In the genomic region with DNA sequence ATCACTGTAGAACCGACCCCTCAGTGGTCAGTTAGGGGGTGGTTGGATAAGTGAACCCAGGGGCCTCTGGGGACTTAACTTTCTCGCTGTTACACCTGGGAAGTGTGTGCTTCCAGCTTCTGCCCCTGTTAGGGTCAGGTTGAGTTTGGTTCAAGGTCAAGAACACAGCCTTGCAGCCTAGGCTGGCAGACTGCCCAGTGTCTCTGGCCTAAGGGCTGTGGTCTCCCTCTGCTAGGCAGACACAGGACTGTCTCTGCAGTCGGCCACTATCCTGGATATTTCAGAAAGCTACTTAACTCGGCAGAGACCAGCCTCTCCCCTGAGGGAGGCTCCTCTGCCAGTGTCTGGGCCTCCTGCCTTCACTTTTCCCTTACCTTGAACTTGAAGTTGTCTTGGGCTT, we compare ENCODE assay signal across 8 mouse cellular contexts. TPM values are rescaled to one million over a fixed set of nuclear protein-coding genes. Genes with fewer than 3 reads are reported as not detected.
DNase-seq lines count a peak whose midpoint lies in the region; ATAC-seq and TF ChIP-seq lines count a peak whose summit lies in the region.

No protein-coding gene starts in this region.

- H3K4me1 ChIP-seq in E14TG2a.4 (replicated peaks; ENCODE audit: low read depth, low read length) = peaks cover 69% of the 10 kb centered on the region
- peaks cover 71% of the 10 kb centered on the region for H3K4me1 ChIP-seq in hindbrain, embryonic 10.5 days (replicated peaks)
- H3K4me1 ChIP-seq in liver, embryonic 15.5 days (replicated peaks) = peaks cover 84% of the 10 kb centered on the region

- intact Hi-C loops in gastrocnemius, adult 2 months (cut with DNase I) = no loop called here
- intact Hi-C loops in gastrocnemius, postnatal 14 days (cut with DNase I; ENCODE audit: low total_unique reads) = no loop called here

- peak overlapping the region; percentile 98 for H3K27ac ChIP-seq in gastrocnemius, adult 2 months
- peak overlapping the region; percentile 100 for H3K27ac ChIP-seq in hindbrain, embryonic 10.5 days
- peak overlapping the region; percentile 89 for H3K27ac ChIP-seq in liver, embryonic 15.5 days (replicated peaks)

- WGBS in hindbrain, embryonic 10.5 days = 56% methylated on average over 4 of the region's 4 CpGs
- WGBS in liver, embryonic 15.5 days (ENCODE audit: insufficient replicate concordance) = 41% methylated on average over 4 of the region's 4 CpGs

- H3K27me3 ChIP-seq in E14TG2a.4 (ENCODE audit: insufficient read depth, low read length) = no peaks in the 10 kb centered on the region
- H3K27me3 ChIP-seq in hindbrain, embryonic 10.5 days (ENCODE audit: insufficient read depth, poor library complexity, severe bottlenecking) = peaks cover 19% of the 10 kb centered on the region
- no peaks in the 10 kb centered on the region for H3K27me3 ChIP-seq in liver, embryonic 15.5 days

- H3K9ac ChIP-seq in liver, embryonic 15.5 days = peak overlapping the region; percentile 99

- no peak for ATAC-seq in liver, embryonic 15.5 days (ENCODE audit: insufficient read depth)

- H3K36me3 ChIP-seq in E14TG2a.4 (ENCODE audit: insufficient read depth, low read length) = peaks cover 53% of the 10 kb centered on the region
- H3K36me3 ChIP-seq in hindbrain, embryonic 10.5 days = peaks cover 57% of the 10 kb centered on the region
- H3K36me3 ChIP-seq in liver, embryonic 15.5 days (replicated peaks) = peaks cover 53% of the 10 kb centered on the region

- DNase-seq in gastrocnemius, adult 2 months = no peak
- DNase-seq in gastrocnemius, postnatal 14 days = no peak
- no peak for DNase-seq in hindbrain, embryonic 10.5 days (ENCODE audit: low spot score)
- DNase-seq in right cerebral cortex, postnatal 4 days = no peak
- DNase-seq in right cerebral cortex, adult 2 months (ENCODE audit: low spot score in 2 of 2) = no peak
- no peak for DNase-seq in urinary bladder, postnatal 14 days (ENCODE audit: low spot score)

- H3K4me2 ChIP-seq in liver, embryonic 15.5 days = peak overlapping the region; percentile 90

- no peak for TF ChIP-seq CTCF in gastrocnemius, adult 2 months (IDR thresholded peaks at IDR 0.05)
- no peak for TF ChIP-seq CTCF in E14TG2a.4 (conservative IDR thresholded peaks at IDR 0.05; ENCODE audit: low read length)

- peak overlapping the region; percentile 91; the same call in 1 of the 2 replicates for H3K4me3 ChIP-seq in gastrocnemius, adult 2 months
- peak overlapping the region; percentile 89 for H3K4me3 ChIP-seq in E14TG2a.4 (replicated peaks; ENCODE audit: low read length)
- peak overlapping the region; percentile 93 for H3K4me3 ChIP-seq in hindbrain, embryonic 10.5 days
- peak overlapping the region; percentile 96 for H3K4me3 ChIP-seq in liver, embryonic 15.5 days (replicated peaks)

- H3K9me3 ChIP-seq in E14TG2a.4 (ENCODE audit: low read length) = no peaks in the 10 kb centered on the region
- H3K9me3 ChIP-seq in hindbrain, embryonic 10.5 days = no peaks in the 10 kb centered on the region
- H3K9me3 ChIP-seq in liver, embryonic 15.5 days (replicated peaks) = no peaks in the 10 kb centered on the region

RNA-seq across cellular contexts. Expression of a gene that starts 3.8 kb away (rescaled TPM):
- total RNA-seq in gastrocnemius, adult 2 months (2021) = 1 to 10 TPM; 5.9 to 8.8 TPM
- total RNA-seq in gastrocnemius, postnatal 14 days (2021) = 10 to 100 TPM; 14.2 to 19.3 TPM
- 33.9 and 37.5 TPM in 2 replicates for polyA plus RNA-seq in hindbrain, embryonic 10.5 days (2016; fragmentation: Nextera tagmentation; extraction: Ambion mirVana)
- 28.0 and 32.1 TPM in 2 replicates for polyA plus RNA-seq in liver, embryonic 15.5 days (2015; fragmentation: Nextera tagmentation; extraction: Ambion mirVana)

RNA-seq across cellular contexts. Expression of a gene that starts 38.3 kb away (rescaled TPM):
- total RNA-seq in gastrocnemius, adult 2 months (2021) = not detected
- not detected for total RNA-seq in gastrocnemius, postnatal 14 days (2021)
- polyA plus RNA-seq in hindbrain, embryonic 10.5 days (2016; fragmentation: Nextera tagmentation; extraction: Ambion mirVana) = 0.06 TPM in 1 of 2 replicates, not detected in the other
- polyA plus RNA-seq in liver, embryonic 15.5 days (2015; fragmentation: Nextera tagmentation; extraction: Ambion mirVana) = not detected in 2 replicates

RNA-seq across cellular contexts. Expression of a gene that starts 38.4 kb away (rescaled TPM):
- total RNA-seq in gastrocnemius, adult 2 months (2021) = 10 to 100 TPM; 50.9 to 66.3 TPM
- 10 to 100 TPM; 39.2 to 49.0 TPM for total RNA-seq in gastrocnemius, postnatal 14 days (2021)
- polyA plus RNA-seq in hindbrain, embryonic 10.5 days (2016; fragmentation: Nextera tagmentation; extraction: Ambion mirVana) = 23.7 and 32.3 TPM in 2 replicates
- 4.8 and 6.5 TPM in 2 replicates for polyA plus RNA-seq in liver, embryonic 15.5 days (2015; fragmentation: Nextera tagmentation; extraction: Ambion mirVana)
